Mouse (Mus musculus) frontal cortex, postnatal 14 days (tissue): ENCODE data around the gene Serpina3c.

ENCODE experiments used
- DNase-seq, 2 experiments: peaks; one replicate each; pipeline ENCODE4 v3.0.0; 2022; ENCODE audit warnings: low spot score in 2 of 2

Serpina3c gene

DNA sequence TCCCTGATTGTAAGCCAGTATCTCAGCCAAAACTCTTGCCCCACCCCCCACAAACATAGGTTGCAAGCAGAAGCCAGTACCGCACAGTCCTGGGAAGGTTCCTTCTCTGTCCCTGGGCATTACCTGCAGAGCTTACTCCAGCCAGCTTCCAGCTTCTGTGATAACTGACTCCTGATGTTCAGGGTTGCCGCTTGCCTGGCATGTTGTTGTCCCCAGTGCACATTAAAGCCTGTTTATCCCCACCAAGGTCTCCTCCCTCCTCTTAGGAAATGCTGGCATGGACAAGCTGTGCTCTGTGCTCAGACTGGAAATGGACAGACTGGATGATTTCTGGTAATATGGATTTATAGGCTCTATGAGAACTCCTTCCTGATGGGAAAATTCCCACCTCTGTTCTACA lies at the start of gene Serpina3c:
Serpina3c (minus strand) TSS at position 215 of the 400 bp plus-strand sequence.
- no peak for DNase-seq

DNA sequence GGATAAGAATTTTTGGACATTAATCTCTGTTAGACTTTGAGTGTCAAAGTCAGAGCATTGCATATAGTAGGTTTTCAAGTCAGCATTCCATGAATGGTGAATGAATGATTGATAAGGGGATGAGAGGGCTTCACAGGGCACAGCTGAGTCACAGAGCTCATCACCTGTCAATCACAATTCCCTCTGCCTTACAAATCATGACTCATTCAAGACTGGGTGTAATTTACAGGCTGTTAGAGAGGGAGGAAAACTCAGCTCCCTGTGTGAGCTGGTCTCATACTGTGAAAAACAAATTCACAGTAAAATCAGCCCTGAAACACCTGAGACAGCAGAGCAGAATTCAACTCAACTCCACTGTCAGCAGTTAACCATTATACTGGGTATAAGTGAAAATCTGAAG lies 37.2 kb upstream of the Serpina3c start:
- DNase-seq, result no peak

DNA sequence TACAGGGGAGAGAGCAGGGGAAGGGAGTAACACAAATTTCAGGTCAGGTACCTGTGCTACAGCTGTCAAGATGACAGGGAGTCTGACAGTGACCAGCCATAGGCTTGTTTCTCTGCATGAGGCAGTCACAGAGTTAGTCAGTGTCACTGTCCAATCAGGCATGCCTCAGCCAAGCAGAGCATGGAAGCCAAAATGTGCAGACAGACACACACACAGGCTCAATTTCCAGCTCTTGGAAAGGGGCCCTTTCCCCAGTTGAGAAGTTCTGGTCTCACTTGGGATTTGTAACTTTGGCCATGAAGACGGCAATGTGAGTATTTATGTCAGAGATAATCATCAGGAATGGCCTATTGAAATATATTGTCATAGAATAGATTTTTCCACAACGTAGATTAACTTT lies 35.6 kb upstream of the Serpina3c start:
- no peak for DNase-seq

DNA sequence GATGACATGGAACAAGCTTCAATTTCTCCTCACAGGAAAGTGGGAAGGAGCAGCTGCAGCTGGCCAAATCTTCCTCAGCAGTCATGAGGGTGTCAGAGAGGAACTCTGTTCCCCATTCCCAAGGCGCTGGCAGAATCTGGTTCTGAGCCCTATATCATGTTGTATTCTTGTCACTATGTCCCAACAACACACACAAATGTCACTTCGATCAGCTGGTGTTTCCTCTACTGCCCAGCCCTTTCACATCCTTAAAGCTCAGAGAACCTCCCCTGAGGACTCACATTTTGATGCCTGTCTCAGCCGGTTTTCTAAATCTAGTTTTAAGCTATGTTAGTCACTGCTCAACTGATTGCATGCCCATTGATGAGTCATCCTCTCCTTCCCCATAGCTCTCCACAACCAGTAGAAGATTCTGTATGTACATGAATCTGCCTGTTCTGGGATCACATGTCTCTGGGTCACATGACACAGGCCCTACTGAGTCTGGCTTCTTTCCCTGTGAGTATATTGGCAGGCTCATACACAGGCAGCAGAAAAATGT lies 32.4 kb upstream of the Serpina3c start:
- DNase-seq, result peak; percentile 8

DNA sequence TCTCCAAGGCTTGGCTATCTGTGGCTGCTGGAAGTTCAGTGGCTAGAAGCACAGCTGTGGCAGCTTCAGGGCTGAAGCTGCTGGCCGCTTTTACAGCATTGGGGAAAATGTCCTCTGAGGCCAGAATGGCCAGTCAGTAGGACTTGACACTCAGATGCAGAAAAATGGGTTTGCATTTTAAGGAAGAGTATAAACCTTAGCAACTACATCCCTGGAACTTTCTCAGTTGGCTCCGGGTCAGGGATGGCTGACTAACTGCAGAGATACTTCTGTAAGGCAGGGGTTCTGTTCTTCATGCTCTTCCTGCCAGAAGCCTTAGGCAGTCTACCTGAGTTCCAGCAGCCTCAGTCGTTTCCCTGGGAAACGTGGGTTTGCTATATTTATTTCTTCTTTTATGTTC lies 31.4 kb upstream of the Serpina3c start:
- no peak for DNase-seq

DNA sequence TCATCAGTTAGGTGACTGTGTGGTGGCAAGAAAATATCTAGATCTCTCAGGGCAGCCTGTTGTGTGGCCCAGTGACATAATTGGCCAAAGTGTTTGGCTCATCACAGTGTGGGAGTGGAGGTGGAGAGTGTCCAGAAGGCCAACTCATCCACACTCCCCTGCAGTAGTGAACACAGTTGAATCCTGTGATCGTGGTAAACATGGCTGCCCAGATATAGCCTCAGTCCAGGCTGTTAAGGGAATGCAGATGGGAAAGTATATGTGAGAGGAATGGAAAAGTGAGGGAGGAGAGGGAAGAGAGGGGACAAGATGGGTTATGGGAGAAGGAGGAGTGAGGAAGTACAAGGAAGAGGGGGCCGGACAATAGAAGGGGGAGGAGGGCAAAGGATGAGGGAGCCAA lies 25.3 kb upstream of the Serpina3c start:
- DNase-seq, result no peak

DNA sequence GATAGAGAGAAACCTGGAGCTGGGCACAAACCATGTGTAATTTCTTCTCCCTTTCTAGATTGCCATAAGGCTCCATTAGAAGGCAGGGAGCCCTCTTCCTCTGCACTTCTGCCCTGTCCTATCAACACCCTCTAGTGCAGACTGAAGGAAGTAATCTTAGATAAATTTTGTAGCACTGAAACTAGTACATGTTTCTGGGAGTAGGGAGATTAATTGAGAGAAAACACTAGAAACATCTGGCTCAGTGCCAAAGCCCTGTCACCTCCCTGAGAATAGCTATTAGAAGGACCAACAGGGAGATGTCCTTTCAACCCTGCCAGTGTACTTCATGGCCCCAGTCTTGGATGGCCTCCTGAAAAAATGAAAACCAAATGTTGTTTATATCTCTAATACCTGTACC lies 24.9 kb upstream of the Serpina3c start:
- no peak for DNase-seq

DNA sequence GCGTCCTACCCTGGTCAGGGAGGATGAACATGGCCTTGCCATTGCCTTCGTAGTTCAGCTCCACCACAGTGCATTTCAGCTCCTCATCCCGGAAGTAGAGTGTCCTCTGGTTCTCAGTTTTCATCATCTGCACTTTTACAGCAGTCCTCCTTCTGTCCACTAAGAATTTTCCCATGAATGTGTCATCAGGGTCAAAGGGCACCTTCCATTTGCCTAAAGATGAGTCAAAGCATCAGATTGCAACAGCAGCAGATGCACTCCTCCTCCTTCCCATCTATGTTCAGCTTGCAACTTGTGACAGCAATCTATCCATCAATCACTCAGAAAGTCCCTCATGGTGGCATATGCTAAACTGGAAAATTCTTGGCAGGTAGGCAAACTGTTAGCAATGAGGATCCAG lies 22.0 kb upstream of the Serpina3c start:
- no peak for DNase-seq

DNA sequence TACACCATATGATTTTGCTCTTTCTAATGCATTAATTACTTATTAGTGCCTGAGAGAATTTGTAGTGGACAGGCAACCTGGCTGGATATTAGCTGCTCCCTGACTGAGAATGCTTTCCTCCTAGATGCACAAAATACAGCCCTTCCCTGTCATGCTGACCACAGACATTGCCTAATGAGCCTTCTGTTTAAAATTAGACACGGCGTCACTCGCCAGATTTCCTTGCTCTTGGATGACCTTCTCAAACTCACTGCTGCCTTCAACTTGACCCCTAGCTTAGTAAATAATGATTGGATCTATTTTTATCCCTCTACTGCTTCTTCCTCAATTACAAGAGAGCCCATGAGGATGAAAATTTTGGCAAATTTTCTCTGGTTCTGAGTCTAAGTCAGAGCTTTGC lies 21.1 kb upstream of the Serpina3c start:
- no peak for DNase-seq

DNA sequence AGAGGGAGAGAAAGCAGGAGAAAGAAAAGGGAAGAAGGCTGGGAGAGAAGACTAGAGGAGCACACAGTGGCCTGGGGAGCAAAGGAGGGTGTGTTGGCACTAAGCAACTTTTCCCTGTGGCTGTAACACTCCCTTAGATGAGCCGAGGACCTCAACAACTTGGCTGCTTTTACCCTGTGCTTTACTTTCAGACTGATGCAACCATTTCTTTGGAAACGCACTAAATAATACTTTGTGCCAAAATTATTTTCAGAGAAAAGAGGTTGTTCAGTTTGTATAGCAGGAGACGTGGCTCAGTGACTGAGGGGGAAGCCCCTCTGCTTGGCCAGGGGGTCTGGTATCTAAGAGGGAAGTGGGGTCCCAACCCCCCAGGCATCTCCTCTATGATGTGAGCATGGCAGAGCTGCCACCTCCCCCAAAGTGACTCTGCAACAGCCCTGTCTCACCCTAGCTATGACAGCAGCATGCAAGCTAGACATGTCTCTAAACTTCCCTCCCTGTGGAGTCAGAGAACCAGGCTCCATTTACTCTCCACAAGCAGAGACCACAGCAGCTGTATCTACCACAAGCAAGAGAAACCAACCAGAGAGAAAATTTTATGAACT lies 527 bp downstream of the Serpina3c start:
- DNase-seq, result no peak

DNA sequence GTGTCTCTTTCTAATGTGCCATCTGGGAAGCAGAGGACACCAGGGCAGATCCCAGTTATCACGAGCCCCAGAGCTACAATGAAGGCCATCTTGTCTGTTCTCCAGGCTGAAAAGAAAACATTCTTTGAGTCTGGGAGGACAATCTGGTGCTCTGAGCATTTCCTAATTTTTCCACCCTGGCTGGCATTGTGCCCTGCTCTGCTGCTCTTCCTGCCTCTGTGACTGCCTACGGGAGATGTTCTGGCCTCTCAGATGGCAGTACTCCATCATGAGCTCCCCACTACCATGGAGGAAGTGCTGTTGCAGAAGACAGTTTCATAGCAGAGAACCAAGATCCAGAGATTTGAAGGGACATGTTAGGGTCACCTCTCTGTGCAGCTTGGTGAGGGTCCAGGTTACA lies 1.7 kb downstream of the Serpina3c start:
- DNase-seq, result no peak

DNA sequence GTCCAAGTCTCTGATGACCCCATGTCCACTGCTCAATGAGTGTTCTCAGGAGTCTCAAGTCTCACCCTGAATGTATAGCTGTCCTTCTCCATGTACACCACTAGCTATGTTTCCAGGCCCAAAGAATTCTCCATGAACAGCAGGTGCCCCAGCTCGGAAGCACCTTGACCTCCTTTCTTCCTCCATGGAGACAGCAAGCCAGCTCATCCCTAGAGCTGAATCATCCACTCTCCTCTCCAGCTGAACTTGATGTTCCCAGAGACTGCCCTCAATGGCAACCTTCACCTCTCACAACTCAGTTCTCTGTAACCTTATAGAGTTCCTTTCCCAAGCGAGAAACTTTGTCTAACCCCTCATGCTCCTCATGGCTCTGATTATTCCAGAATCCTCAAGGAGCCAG lies 8.1 kb downstream of the Serpina3c start:
- DNase-seq, result no peak

DNA sequence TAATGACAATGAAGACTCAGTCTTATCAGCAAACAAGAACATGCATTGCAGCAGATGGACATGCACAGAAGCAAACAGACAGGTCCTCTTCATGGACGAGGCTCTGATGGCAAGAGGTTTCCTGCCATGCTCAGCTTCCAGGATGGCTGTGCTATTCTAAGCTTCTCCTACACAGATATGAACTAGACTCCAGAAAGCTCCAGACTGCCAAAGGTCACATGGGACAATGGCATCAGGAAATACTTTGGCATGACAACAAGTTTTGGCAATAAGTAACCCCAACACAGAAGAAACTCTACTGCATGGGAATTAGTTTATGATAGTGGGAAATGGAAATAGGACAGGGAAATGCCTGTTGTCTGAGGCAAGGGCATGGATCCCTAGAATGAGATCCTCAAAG lies 10.4 kb downstream of the Serpina3c start:
- no peak for DNase-seq

DNA sequence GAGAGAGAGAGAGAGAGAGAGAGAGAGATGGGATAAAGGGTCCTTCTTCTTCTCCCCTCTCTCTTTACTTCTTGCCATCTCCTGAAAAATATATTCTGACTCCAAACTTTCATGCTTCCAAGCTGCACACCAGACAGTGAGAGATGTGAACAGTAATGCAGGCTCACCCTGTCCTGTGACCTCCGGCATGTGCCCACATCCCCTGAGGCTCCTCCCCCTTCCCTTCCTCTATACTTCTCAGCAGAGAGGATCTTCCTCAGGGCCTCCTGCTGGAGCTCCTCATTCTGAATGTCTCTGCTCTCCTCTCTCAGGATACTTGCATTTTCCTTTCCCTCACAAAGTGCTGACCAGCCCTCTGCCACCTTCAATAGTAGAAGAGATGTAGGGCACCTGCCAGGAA lies 11.2 kb downstream of the Serpina3c start:
- DNase-seq, result no peak

DNA sequence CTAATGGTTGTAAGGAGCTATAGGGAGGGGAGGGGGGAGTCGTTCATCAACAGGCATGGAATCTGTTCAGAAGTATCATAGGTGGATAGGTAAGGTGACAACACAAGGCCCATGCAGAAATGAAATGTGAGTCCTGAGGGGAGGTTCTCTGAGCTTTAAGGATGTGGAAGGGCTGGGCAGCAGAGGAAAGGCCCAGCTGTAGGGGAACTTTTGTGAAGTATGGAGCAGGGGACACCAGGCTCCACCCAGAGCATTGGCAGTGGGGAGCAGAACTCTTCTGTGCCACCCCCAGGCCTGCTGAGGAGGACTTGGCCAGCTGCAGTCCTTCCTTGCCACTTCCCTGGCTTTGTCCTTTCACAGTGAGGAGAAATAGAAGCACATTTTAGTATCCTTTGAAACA lies 12.2 kb downstream of the Serpina3c start:
- no peak for DNase-seq

DNA sequence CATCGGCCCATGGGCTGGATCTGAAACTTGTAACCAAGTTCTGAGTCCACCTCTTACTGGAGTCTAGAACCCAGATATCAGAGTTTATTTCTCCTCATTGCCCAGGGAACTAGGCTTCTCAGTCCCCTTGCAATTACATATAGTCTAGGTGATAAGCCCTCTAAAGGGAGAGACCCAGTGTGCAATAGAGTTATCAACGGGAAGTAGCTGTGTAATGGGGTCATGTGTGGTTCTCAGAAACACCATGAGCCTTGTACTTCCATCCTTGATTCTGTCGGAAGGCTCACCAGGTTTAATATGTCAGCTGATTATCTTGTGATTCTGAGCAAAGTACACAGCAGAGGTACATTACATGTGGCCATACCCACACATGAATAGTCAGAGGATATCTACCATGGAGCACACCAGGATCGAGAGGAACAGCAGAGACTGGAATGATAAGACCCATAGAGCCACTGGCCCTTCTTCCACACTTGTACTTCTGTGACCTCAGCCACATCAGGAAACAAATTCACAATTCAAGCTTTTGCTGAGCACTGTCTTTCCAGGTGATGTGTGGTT lies 13.0 kb downstream of the Serpina3c start:
- DNase-seq, result no peak

DNA sequence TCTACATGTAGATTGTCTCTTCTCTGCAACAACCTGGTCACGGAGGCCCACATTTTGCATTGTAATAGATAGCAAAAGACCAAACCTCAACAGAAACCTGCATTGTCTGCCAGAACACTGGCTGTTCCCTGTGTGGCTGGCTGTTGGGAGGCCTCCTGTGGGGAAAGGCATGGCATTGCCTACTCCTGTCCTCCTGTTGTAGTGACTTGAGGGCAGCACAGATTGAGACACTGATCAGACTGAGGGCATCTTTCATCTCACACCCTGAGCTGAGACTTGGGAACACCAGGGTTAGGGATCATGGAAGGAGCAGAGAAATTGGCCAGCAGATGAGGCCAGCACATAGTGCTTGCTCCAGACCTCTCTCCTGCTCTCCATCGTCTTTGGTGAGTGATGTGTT lies 15.5 kb downstream of the Serpina3c start:
- DNase-seq, result no peak

DNA sequence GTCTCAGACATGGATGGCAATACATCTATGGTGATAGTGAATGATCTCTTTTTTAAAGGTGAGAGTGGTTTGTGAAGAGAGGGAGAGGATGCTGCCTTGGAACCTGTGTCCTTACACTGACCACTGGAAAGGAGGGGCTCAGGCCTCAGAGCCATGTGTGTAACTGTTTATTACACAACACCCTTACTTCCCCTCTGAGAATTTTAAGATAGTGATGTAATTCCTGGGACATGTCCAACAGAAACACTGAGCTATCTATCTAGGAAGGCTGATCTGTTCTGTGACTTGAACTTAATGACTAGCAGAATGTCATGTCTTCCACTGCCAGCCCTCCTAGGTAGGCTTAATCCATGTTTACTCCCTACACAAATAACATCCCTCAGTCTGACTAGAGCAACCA lies 22.6 kb downstream of the Serpina3c start:
- no peak for DNase-seq

DNA sequence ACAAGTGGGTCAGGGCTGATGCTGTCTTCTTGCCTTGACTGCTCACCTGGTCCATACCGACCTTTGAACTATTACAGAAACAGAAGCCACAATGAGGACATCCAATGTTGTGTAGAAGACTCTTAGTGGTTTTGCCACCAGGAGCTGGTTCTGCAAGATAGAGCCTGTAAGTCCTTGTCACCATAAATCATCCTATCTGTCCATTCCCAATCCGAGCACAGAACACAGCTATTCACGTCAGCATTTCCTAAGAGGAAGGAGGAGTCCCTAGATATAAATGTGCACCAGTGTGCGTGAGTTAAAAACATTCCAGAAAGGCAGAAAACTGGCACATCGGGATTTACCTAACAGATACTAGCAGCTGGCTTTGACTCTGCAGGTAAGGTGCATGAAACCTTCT lies 26.0 kb downstream of the Serpina3c start, which contains the start of gene Serpina3b:
Serpina3b (plus strand) TSS at position 301 of the 400 bp plus-strand sequence.
- no peak for DNase-seq

DNA sequence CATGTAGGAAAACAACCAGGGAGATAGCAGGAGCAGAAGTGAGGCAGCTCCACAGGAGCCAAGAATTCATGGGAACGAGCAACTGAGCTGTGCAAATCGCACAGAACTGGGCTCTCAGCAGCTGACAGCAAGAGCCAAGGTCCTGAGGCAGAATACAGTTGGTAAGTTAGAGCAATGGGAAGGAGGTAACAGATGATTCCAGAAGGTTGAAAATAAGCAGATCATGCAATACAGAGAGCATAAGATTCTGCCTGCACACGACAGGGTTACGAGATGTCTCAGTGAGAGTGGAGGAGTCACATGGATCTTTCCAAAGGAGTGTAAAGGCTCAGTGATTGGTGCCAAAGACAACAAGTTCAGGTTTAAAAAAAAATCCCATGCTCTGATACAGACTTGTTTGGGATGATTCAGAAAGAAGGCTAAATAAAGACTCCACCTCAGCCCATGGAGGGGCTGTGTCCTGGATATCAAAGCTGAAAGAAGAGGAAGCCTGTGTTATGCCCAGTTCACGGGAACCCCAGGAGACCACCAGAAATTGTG lies 28.6 kb downstream of the Serpina3c start:
- no peak for DNase-seq

DNA sequence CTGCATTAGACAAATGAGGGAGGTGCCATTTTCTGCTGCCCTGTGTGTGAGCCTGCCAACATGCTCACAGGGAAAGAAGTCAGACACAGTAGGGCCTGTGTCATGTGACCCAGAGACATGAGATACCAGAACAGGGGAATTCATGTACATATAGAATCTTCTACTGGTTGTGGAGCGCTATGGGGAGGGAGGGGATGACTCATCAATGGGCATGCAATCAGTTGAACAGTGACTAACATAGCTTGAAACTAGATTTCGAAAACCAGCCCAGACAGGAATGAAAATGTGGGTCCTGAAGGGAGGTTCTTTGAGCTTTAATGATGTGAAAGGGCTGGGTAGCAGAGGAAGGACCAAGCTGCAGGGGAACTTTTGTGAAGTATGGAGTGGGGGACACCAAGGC lies 29.7 kb downstream of the Serpina3c start:
- no peak for DNase-seq

DNA sequence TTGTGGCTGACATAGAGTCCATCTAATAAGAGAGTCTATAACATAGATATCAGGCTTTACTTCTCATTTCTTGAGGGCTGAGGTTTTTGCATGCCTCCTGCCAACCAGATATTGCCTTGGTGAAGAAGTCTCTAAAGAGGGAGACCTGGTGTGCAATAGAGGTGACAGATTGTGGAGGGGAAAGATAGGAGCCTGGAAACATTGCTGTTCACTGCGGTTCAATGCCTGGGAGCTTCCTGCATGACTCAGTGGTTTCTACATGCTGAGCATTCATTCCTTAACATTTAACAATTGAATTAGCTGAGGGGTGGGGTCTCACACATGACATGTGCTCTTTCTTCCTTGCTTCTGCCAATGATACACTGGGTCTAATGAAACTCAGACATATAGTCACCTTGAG lies 30.6 kb downstream of the Serpina3c start:
- DNase-seq, result no peak

DNA sequence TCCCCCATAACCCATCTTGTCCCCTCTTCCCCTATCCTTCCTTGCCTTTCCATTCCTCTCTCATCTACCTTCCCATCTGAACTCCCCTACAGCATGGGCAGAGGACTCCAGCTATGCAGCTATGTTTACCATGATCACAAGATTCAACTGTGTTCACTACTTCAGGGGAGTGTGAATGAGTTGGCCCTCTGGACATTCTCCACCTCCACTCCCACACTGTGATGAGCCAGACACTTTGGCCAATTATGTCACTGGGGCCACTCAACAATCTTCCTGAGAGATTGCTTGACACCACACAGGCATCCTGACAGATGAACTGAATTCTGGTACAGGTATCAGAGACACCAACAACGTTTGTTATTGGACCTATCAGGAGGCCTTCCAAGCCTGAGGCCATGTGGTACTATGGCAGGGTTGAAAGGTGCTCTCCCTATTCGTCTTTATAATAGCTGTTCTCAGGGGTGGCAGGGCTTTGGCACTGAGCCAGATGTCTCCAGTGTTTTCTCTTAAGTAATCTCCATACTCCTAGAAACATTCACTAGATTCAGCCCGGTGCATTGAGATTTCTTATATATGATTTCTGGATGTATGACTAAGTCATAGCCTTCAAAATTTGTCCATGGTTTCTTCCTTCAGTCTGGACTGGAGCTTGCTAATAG lies 38.6 kb downstream of the Serpina3c start:
- DNase-seq, result no peak
